Mouse (Mus musculus) heart, postnatal 0 days (tissue): ENCODE measurements around the gene Ccdc141.

ENCODE experiments used
- CTCF ChIP-seq: IDR thresholded peaks from 2 replicates; pipeline ENCODE4 v1.5.1; 2016; ENCODE audit warnings: antibody characterized with exemption, control low read depth, low read depth
- EP300 ChIP-seq: IDR thresholded peaks from 2 replicates; pipeline ENCODE4 v1.6.1; 2016; ENCODE audit warnings: antibody characterized with exemption, low read depth

DNA sequence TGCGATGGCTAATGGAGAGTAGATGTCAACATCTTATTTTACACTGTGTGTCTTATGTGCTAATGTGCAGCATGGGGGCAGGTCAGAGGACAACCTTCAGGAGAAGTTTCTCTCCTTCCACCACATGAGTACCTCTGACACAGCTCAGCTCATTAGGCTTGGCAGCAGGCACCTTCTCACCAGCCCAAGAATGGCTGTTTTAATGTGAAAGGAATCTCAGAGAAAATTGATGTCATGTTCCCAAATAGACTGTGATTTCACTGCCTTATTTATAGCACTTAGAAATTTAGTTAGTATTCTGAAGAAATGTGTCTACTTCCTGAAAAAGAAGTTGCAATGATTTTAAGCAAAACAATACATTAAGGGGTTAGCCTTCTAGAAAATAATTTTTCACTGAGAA is 31.5 kb upstream of the Ccdc141 start:
- TF ChIP-seq CTCF (no peak), EP300 (no peak)
